Mouse (Mus musculus) urinary bladder, adult 2 months (tissue): Measurements from ENCODE around the gene Blvra. TPM values are rescaled to one million over a fixed set of nuclear protein-coding genes. Genes with fewer than 3 reads are reported as not detected.

Experiments used
- DNase-seq: peaks from one replicate; pipeline ENCODE4 v3.0.0; 2022; ENCODE audit warnings: low spot score
- polyA plus RNA-seq: library from polyadenylated mRNA; depleted of rRNA; stranded (reverse); fragments of >200 nt; gene quantifications from 2 replicates; pipeline ENCODE4 v1.2.3, GENCODE M21; 2012; rRNA removed

Gene Blvra
- polyA plus RNA-seq, 1 experiment = 46.7 TPM

DNA sequence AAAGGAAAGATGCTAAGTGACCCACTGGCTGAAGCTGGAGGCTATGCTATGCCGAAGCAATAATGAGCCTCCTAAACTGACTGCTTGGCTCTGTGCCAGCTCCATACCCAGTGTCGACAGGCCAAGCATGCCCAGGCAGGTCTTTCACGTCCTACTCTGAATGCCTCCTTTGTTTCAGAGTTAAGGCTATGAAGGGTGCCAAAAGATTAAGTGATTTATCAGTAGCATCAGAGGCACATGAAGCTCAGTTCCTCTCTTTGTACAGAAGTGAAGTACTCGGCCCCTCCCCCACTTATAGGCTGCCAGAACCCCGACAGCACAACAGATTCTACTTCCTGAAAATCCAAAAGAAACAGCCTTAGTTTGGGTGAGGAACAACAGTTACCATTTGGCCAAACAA lies 66.5 kb downstream of the Blvra start:
- peak; percentile 39 for DNase-seq

DNA sequence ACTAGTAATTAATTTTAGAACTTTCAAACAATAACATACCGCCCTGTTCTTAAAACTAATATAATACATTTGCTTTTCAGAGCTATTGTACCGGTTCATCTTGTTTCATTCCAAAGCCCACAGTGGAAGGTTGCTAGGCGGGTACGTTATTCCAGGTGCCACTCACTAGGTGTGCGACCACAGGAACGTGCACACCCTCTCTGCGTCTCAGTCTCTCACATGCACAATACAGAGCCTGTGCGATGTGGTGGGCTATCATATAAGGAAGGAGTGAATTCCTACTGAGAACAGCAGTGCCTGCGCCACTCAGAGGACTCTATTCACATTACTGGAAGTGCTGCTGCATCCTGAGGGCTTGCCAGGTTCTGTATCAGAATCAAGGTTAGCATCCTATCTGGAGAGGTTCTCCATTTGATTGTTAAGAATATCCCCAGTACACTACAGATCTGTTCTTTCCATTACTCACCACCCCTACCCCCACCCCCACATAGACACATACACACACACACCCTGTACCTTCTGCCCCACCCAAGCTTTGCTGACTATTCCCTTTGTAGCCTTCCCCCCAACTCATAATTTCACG lies 67.5 kb downstream of the Blvra start:
- DNase-seq = no peak

DNA sequence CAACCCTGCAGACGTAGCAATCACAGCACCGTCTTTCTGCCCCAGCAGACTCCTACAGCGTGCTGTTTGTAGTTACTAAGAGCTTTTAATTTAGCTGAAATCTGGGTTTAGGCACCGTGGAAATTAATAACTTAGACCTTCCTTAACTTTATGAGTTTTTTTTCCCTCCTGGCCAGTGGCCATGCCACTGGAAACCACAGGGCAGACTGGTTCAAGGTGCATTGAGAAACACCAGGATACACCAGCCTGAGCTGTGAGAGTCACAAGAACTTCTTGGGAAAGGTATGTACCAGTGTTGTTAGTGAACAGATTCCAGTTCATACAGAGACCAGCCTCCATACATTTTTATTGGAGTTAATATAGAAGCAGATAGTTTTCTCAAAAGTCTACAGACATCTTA lies 68.0 kb downstream of the Blvra start:
- no peak for DNase-seq

DNA sequence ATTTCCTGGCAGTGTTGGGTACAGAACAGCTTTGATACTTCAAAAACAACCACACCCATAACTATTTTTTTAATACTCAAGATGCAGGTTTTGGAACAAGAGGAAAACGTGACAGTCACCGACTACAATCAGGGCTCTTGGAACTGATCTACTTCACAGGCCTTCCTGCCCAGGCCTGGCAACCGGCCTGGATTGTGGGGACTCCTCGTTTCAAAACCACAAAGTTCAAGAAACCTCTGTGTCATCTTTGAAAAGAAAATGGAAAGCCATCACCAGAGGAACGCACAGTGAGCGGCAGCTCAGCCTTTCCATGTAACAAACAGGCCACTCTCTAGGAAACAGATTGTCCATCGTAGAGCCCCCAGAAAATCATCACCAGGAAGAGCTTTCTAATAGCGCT lies 68.6 kb downstream of the Blvra start:
- no peak for DNase-seq

DNA sequence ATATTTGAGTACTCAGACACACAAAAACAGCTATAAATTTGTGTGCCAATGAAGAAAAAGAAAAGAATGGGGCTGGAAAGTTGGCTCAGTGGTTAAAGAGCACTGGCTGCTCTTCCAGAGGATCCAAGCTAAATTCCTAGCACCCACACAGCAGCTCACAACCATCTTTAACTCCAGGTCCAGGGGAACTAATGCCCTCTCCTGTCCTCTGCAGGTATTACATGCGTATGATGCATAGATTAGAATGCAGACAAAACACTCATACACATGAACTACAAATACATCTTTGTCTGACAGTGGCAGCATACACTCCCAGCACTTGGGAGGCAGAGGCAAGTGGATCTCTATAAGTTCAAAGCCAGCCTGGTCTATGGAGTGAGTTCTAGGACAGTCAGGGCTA lies 69.1 kb downstream of the Blvra start:
- no peak for DNase-seq

DNA sequence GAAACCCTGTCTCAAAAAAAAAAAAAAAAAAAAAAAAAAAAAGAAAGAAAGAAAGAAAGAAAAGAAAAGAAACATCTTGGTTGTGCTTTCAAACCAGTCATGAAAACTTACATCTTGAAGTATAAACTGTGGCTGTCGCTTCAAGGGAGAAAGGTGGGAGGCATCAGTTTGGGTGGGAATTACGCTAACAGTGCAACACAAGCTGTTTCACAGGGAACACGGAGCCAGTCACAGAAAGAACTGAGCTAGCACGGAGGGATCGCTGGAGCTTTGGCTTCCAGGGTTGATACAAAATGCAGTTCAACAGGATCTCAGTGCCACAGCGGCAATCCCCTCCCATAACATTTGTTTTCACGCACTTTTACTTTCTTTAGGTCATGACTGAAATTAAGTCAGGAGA lies 69.5 kb downstream of the Blvra start:
- DNase-seq = no peak

DNA sequence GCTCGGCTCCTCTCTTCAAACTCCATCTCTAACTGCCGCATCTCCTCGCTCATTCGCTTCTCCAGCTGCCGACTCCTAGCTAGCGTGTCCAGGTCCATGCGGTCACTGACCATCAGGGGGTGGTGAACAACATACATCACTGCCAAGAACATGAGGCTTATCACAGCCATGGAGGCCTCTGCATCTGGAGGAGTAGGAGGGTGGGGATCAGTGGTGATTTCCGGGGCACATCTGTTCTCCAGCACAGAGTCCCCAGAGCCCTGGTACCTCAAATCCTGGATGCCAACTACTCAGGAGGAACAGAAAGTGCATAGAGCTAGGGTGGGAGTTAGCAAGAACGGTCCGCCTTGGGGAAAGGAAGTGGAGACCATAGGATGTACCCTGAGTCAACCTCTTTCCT lies 71.6 kb downstream of the Blvra start:
- DNase-seq = no peak

DNA sequence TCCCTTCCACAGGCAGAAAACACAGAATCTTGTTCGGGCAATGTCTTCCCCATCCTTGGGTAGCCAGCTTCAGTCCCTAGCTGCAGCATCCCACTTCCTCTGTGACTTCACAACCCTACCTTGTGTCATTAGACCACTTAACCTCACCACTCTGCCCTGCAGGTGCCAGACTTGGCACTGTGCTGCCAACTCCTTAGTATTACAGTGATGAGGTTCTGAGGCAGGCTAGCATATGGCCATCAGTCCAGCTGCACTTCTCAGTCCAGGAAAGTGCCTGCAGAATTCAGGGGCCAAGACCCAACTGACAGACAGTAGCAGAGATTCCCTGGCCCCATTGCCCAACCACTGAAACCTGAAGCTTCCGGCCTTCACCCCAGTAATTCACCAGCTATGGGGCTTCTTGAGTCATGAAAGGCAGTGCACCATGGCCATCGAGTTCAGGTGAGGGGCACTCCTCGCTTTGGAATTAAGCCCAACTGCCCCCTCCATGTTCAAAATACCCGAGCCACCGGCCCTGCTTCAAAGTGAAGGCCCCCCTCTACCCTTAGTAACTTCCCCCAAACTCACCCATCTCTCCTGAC lies 72.2 kb downstream of the Blvra start:
- no peak for DNase-seq

DNA sequence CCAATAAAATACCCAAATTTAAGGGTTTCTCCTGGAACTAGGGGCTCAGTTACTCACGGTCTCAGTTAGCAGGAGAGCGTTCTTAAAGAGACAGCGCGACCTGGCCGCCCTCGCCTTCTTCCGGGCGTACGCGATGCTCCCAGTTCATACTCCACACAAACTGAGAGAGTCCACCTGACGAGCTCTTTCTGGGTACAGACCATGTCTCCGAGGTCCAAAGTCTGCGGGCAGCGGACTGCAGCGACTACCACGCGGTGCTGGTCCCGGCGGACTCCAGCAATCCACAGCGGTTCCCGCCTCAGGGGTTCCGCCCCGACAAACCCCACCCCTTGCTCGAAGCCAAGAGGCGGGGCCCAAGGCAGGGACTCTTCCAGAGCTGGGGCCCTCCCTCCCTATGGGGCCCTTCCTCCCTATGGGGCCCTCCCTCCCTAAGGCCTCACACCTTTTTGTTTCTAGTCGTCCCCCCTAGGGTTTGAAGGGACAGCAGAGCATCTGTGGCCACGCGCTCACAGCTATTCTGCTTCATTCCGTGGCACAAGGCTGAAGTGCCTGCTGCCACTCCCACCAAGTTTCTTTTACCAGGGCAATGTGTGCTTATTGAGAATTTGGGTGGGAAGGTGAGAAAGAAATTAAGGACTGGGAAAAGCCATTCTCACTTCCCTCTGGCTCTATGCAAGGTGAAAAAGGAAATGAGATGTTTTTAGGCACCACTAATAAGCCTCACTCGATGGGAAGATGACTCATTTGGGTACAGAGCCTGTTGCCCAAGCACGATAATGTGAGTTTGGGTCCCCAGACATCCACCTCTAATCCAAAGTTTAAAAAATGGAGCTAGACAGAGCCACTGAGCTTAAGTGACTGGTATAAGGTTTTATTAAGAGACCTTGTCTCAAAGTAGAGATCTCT lies 72.9 kb downstream of the Blvra start, which contains the start of gene Itpripl1:
Gene Itpripl1 (minus strand): TSS at position 285 of the 906 bp plus-strand sequence.
- DNase-seq = peak; percentile 59

DNA sequence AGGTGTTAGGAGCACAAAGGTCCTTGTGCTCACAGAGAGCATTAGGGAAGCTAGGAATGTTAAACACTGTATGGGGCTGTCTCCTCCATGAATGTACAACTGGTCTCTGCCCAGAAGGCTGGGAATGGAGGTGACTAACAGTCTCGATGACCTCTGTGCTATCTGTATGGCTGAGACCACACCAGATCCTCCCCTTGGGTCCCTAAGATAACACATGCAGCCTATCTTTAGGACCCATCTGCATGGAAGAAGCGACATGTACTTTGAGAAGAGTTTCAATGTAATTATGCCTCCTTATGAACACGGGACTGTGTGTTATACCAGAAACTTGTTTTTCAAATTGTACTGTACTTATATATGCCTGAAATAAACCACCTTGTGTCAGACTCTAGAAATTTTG lies 75.2 kb downstream of the Blvra start:
- no peak for DNase-seq

Other genes with a start within 250 kb of the Blvra start
- 33.9 and 42.2 TPM in 2 replicates for gene Trpm7, start 194.4 kb upstream of the Blvra start, polyA plus RNA-seq
- 53.6 and 58.1 TPM in 2 replicates for gene Sppl2a, start 137.4 kb upstream of the Blvra start, polyA plus RNA-seq
- gene Ap4e1, start 61.9 kb upstream of the Blvra start, polyA plus RNA-seq = 7.1 and 7.6 TPM in 2 replicates
- 2.6 and 3.2 TPM in 2 replicates for gene Ncaph, start 63.3 kb downstream of the Blvra start, polyA plus RNA-seq
- 10.4 and 11.0 TPM in 2 replicates for gene Itpripl1, start 72.8 kb downstream of the Blvra start, polyA plus RNA-seq
- 3.3 and 3.5 TPM in 2 replicates for gene 1810024B03Rik, start 137.6 kb downstream of the Blvra start, polyA plus RNA-seq
- 53.1 and 59.2 TPM in 2 replicates for gene Snrnp200, start 137.7 kb downstream of the Blvra start, polyA plus RNA-seq
- gene Ciao1, start 177.2 kb downstream of the Blvra start, polyA plus RNA-seq = 62.3 and 68.2 TPM in 2 replicates
- 38.7 and 45.4 TPM in 2 replicates for gene Tmem127, start 177.2 kb downstream of the Blvra start, polyA plus RNA-seq
- gene Stard7, start 199.6 kb downstream of the Blvra start, polyA plus RNA-seq = 46.6 and 48.7 TPM in 2 replicates